Mouse (Mus musculus): ENCODE measurements around the gene Cryzl2. TPM values are rescaled to one million over a fixed set of nuclear protein-coding genes. Genes with fewer than 3 reads are reported as not detected.

The Cryzl2 gene
- polyA plus RNA-seq, 1 experiment from 2014 or later, result 13.4 TPM

Other genes starting within 250 kb of the Cryzl2 start
- 8.9 and 9.5 TPM in 2 replicates for gene Rasal2, start 46.0 kb upstream of the Cryzl2 start, polyA plus RNA-seq (2015; fragmentation: Nextera tagmentation; extraction: Ambion mirVana)
- gene Sec16b, start 48.2 kb downstream of the Cryzl2 start, polyA plus RNA-seq (2015; fragmentation: Nextera tagmentation; extraction: Ambion mirVana), result 2.1 and 2.4 TPM in 2 replicates